Mouse (Mus musculus) embryonic fibroblast, embryonic 13.5 days (primary cell): ENCODE data around the gene Cfap100. TPM values are rescaled to one million over a fixed set of nuclear protein-coding genes. Genes with fewer than 3 reads are reported as not detected.

ENCODE experiments used
- H3K27ac ChIP-seq: 2 replicates; pipeline ENCODE4 v1.5.1; 2012; ENCODE audit warnings: low read length, control low read depth, inconsistent platforms; ENCODE audit not compliant: insufficient read depth
- H3K4me1 ChIP-seq: 2 replicates; pipeline ENCODE4 v1.6.1; 2011; ENCODE audit warnings: low read length; ENCODE audit not compliant: control insufficient read depth, insufficient read depth
- H3K4me3 ChIP-seq: 2 replicates; pipeline ENCODE4 v1.5.1; 2011; ENCODE audit warnings: mild to moderate bottlenecking, control low read depth, low read length; ENCODE audit not compliant: insufficient read depth
- CTCF ChIP-seq: IDR thresholded peaks from 2 replicates; pipeline ENCODE4 v1.5.1; 2011; ENCODE audit warnings: mild to moderate bottlenecking, control low read depth, low read length, moderate library complexity, borderline replicate concordance; ENCODE audit not compliant: insufficient read depth
- POLR2A ChIP-seq: IDR thresholded peaks from 2 replicates; pipeline ENCODE4 v1.6.1; 2011; ENCODE audit warnings: low read depth, mild to moderate bottlenecking, control low read depth, low read length, moderate library complexity
- polyA plus RNA-seq: library from polyadenylated mRNA; stranded (reverse); fragments of >200 nt; gene quantifications from 2 replicates; pipeline ENCODE4 v1.2.4, GENCODE M21; 2011; ENCODE audit warnings: low read depth; ENCODE audit not compliant: missing spikeins, insufficient read length

Cfap100 gene
- polyA plus RNA-seq, 1 experiment, result 0.95 TPM

GRCm38 (mm10) chr6:90393948-90394347 is 34.6 kb downstream of the Cfap100 start:
- Histone ChIP-seq H3K4me1 (no peaks in the 10 kb centered on the region), H3K4me3 (no peak overlapping the region), H3K27ac (no peak overlapping the region)
- TF ChIP-seq CTCF, result no peak
- no peak for TF ChIP-seq POLR2A

DNA sequence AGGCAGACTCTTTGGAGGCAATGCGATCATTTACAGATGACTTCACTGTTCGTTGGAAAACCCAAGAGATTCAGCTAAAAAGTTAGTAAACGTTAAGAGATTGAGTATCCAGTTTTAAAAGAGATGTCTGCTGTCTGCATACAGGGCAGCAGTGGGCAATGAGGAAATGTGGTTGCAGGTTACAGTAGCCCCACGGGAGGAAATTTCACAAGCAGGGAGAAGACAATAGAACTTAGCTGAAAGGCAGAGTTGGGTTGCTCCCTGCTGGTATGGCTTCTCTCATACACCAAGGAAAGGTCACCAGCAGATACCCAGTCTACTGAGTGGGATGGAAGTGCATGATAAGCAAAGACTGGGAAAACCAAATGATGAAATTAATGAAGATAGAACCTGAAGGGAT is 38.0 kb downstream of the Cfap100 start:
- TF ChIP-seq POLR2A (no peak), CTCF (no peak)
- no peak overlapping the region for H3K4me3 ChIP-seq
- peaks cover 2% of the 10 kb centered on the region; the same call in 1 of the 2 replicates for H3K4me1 ChIP-seq
- no peak overlapping the region for H3K27ac ChIP-seq

DNA sequence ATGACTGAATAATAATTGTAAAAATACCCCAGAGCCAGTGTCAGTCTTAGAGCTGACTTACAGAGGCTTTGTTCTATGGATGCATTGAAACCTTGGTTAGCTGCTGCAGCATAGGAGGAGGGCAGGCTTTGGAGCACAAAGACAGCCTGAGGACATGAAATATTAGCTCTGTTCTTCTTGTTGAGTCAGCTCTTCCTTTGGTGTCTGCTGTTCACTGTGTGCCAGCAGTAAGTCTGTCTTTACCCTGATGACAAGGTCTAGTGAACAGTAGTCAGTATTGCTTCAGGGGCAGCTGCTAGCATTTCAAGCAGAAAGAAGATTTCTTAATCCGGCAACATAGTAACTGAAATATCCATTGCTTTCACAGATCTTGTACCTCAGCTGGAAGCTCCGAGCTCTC is 47.1 kb downstream of the Cfap100 start:
- Histone ChIP-seq H3K27ac (no peak overlapping the region), H3K4me1 (no peaks in the 10 kb centered on the region), H3K4me3 (no peak overlapping the region)
- TF ChIP-seq POLR2A (no peak), CTCF (no peak)

- H3K27ac ChIP-seq, result no peak overlapping the region
- no peaks in the 10 kb centered on the region for H3K4me1 ChIP-seq
- TF ChIP-seq POLR2A (no peak), CTCF (no peak)
Observed at GRCm38 (mm10) chr6:90377708-90378107, 50.9 kb downstream of the Cfap100 start.

GRCm38 (mm10) chr6:90374647-90375046 is 54.0 kb downstream of the Cfap100 start:
- H3K4me1 ChIP-seq, result peaks cover 9% of the 10 kb centered on the region
- H3K27ac ChIP-seq, result no peak overlapping the region
- no peak overlapping the region for H3K4me3 ChIP-seq
- TF ChIP-seq POLR2A, result no peak
- no peak for TF ChIP-seq CTCF

More at GRCm38 (mm10) chr6:90377708-90378107, 50.9 kb downstream of the Cfap100 start:
- H3K4me3 ChIP-seq, result no peak overlapping the region

- peaks cover 9% of the 10 kb centered on the region for H3K4me1 ChIP-seq
- peak overlapping the region; percentile 59 for H3K27ac ChIP-seq
- peak overlapping the region; percentile 90 for H3K4me3 ChIP-seq
- TF ChIP-seq POLR2A (no peak), CTCF (no peak)
Observed at GRCm38 (mm10) chr6:90369725-90370553, 58.7 kb downstream of the Cfap100 start.

- Histone ChIP-seq H3K4me1 (peaks cover 9% of the 10 kb centered on the region), H3K27ac (peak within 1 kb of the TSS; percentile 59), H3K4me3 (peak within 1 kb of the TSS; percentile 90)
- no peak for TF ChIP-seq CTCF
- TF ChIP-seq POLR2A, result peak; percentile 82
Observed at GRCm38 (mm10) chr6:90368976-90369724, 59.4 kb downstream of the Cfap100 start, which contains the start of gene Zxdc. TSS of gene Zxdc (plus strand) at chr6:90369492.

GRCm38 (mm10) chr6:90363301-90363700 is 65.3 kb downstream of the Cfap100 start:
- TF ChIP-seq POLR2A (no peak), CTCF (no peak)
- no peak overlapping the region for H3K27ac ChIP-seq

GRCm38 (mm10) chr6:90360922-90361614 is 67.5 kb downstream of the Cfap100 start:
- peak overlapping the region; percentile 96 for H3K27ac ChIP-seq
- H3K4me1 ChIP-seq, result peaks cover 23% of the 10 kb centered on the region
- no peak overlapping the region for H3K4me3 ChIP-seq
- no peak for TF ChIP-seq CTCF
- no peak for TF ChIP-seq POLR2A

More at GRCm38 (mm10) chr6:90363301-90363700, 65.3 kb downstream of the Cfap100 start:
- H3K4me3 ChIP-seq, result no peak overlapping the region
- H3K4me1 ChIP-seq, result peaks cover 16% of the 10 kb centered on the region
